Mouse (Mus musculus): Measurements from ENCODE around the gene Hipk4. TPM values are rescaled to one million over a fixed set of nuclear protein-coding genes. Genes with fewer than 3 reads are reported as not detected.

Hipk4 gene
- polyA plus RNA-seq (2012; rRNA removed): 0.44 and 0.66 TPM in 2 replicates

DNA sequence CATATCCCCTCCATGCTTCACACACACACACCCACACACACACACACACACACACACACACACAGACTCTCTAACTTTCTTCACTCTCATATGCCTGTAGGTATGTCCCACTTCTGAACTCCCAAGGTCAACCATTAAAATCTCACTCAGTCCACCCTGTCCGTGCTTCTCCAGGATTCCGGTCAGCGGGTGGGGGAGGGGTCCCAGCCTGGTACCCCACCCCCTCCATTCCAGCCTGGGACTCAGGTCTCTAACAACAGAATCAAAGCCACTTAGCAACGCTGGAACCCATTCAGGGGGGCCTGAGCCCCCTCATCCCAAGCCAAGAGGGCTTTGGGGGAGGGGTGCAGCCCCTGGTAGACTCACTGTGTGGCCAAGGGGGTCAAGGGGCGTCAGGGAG is at the start of gene Hipk4:
Gene Hipk4, plus strand, starts transcription at position 301 of the 400 bp plus-strand sequence.
- DNase-seq (ENCODE audit: extremely low spot score in 1 of 2, low spot score in 1 of 2): no peak

DNA sequence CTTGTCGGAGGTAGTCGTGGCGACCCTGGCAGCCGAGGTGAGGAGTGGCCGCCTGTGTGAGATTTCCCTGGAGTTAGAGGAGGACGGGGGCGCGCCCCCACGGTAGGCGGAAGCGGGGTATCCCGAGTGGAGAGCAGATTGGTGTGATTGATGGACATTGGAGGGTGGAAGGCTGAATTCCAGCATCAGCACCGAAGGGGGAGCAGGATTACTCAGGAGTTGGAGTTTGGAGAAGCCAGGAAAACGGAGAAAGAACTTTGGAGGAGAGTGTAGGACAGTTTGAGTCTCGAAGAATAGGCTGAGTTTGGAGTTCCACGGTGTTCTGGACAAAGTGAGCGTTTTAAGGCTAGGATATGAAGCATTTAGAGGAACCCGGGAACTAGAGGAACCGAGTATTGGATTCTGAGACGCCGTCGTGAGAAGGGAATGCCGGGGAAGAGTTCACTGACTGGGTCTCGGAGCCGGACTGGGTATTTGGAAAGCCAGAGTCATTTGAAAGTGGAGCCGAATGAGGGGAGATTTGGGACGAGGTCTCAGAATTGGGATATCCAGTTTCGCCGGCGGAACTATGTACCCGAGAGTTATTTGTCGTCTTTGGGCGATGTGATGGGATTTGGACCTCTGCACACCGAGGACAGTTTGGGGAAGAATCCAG is 49.1 kb upstream of the Hipk4 start:
- DNase-seq (ENCODE audit: extremely low spot score in 1 of 2, low spot score in 1 of 2): no peak

DNA sequence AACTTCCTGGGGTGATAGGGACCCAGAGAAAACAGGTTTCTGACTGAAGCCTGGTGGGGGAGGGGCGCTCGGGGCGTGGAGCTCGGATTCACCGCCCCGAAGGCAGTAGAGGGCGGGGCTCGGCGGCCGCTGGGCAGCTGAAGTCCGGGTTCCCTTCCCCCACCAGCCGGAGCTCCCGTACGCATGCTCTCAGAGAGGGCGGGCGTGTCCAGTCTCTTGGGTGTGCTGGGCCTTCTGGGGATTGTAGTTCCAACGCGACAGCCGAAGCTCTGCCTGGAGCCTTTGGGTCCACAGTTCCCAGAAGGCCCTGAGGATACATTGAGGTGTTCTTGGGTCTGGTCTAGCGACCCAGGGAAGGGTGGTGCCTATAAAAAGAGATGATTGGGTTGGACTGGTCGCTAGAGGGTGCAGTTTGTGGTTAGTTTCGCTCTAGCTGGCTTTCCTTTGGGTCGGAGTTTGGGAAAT is 48.5 kb upstream of the Hipk4 start:
- peak; percentile 96 to 99 for DNase-seq (ENCODE audit: extremely low spot score in 1 of 2, low spot score in 1 of 2)

DNA sequence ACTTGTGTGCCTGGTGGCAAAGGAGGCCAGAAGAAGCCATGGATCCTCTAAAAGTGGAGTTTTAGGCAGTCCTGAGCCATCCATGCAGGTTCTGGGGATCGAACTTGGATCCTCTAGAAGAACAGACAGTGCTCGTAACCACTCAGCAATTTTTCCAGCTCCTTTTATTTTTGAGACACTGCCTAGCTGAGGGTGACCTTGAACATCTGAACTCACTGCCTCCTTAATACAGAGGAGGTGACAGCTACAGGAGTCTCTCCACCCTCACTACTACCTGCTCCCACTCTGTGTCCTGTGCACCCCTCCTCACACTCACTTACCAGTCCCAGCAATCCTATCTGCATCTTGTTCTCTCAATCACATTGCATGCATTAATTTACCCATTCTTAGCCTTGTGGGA is 47.5 kb upstream of the Hipk4 start:
- no peak for DNase-seq (ENCODE audit: extremely low spot score in 1 of 2, low spot score in 1 of 2)

DNA sequence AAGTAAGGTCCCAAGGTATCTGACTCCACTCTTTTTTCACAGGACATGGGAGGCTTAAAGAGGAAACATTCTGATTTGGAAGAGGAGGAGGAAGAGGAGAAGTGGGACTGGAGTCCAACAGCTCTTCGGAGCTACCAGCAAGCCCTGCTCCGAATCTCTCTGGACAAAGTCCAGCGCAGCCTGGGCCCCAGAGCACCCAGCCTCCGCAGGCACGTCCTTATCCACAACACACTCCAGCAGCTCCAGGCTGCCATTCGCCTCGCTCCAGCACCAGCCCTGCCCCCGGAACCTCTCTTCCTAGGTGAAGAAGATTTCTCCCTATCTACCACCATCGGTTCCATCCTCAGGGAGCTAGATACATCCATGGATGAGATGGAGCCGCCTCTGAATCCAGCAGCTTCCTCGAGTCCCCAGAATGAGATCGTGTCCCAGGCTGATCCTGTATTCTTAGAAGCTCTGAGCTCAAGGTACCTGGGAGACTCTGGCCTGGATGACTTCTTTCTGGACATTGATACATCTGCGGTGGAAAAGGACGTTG is 46.9 kb upstream of the Hipk4 start:
- no peak for DNase-seq (ENCODE audit: extremely low spot score in 1 of 2, low spot score in 1 of 2)

DNA sequence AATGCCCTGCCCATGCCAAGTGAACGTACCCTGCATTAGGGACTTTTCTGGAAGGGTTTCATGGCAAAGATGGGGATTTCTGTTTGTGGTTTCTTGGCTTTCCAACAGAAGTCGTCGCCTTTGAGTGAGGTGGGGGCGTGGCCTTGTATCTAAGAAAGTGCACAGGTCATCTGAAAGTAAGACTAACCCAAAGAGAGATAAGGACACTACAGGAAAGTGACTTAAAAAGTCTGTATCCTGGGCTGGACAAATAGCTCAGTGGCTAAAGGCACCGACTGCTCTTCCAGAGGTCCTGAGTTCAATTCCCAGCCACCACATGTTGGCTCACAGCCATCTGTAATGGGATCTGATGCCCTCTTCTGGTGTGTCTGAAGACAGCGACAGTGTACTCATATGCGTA is 44.5 kb upstream of the Hipk4 start:
- no peak for DNase-seq (ENCODE audit: extremely low spot score in 1 of 2, low spot score in 1 of 2)

DNA sequence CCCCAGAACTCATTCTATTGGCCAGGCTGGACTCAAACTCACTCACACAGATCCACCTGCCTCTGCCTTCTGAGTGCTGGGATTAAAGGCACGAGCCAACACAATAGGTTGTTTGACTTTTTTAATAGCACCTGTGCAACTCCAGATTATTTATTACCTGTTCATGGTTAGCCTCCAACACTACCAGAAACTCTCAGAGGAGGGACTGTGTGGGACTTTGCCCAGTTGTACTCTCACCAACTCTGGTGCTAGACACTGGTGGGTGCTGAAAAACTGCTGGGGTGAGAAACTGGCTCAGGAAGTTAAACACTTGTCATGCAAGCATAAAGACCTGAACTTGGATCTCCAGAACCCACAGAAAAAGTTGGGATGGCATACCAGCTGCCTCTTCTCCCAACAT is 43.3 kb upstream of the Hipk4 start:
- DNase-seq (ENCODE audit: extremely low spot score in 1 of 2, low spot score in 1 of 2): no peak

DNA sequence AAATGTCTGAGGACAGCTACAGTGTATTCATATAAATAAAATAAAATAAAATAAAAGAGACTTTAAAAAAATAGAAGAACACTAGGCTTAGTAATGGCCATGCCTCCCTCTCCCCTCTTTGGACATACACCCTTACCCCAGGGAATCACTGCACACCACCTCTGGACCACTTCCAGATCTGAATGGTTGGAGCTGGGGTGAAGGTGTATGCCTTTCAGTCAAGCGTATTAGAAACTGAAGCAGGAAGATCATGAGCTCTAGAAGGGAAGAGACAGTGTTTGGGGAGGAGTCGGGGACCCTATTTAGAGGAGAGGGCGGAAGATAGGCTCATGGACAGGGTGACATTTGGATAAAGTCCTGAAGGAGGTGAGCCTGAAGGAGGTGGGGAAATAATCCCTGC is 42.6 kb upstream of the Hipk4 start:
- DNase-seq (ENCODE audit: extremely low spot score in 1 of 2, low spot score in 1 of 2): no peak

DNA sequence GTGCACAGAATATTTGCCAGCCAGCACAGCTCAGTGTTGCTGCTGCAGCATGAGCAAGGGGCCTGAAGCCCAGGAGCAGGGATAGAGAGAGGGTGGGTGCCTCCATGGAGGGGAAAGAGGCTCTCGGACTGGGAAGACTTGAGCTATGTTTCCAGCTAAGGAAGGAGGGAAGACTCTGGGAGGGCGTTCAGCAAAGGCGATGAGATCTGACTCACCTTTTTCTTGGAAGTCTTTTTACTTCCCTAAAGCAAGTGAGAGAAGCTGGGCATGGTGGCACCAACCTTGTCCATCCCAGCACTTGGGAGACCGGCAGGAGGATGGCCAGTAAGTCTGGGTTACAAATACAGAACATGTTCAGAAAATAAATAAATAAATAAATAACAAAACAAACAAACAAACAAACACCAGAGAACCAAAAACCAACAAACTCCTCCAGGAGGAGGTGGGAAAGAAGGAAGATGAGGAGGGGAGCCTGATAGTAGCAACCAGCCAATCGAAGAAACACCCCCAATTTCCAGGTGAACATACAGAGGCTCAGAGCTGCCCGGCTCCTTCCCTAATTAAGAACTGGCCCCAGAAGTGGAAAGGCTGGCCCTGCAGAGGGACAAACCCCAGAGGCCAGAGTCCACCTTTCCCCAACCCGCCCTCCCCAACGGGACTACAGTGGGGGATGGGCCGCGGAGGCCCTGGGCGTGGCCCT is 42.0 kb upstream of the Hipk4 start:
- no peak for DNase-seq (ENCODE audit: extremely low spot score in 1 of 2, low spot score in 1 of 2)

DNA sequence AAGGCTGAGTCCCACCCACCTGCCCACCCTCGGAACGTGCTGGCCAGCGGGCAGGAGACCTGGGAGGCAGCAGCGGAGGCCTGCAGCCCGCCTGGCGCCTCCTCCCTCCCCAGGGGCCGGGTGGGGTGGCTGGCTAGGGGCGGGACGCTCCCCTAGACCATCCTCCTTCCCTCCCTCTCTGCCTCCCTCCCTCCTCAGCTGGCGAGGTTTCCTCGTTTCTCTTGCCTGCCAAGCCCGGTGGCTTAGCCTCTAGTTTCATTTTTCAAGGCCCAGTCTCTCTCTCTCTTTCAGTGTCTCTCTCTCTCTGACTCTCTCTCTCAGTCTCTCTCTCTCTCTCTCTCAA is 41.5 kb upstream of the Hipk4 start:
- DNase-seq (ENCODE audit: extremely low spot score in 1 of 2, low spot score in 1 of 2): peak; percentile 47 to 72

DNA sequence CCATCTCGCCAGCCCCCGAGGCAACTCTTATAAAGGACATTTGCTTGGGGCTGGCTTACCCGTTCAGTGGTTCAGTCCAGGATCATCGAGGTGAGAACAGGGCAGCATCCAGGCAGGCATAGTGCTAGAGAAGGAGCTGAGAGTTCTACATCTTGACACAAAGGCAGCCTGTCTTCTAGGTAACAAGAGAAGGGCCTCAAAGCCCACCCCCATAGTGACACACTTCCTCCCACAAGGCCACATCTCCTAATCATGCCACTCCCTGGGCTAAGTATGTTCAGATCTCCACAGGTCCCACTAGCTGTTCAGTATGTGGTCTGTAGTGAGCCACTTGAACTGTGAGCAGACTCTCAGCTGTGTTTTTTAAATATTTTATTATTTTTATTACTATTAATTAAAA is 39.2 kb upstream of the Hipk4 start:
- no peak for DNase-seq (ENCODE audit: extremely low spot score in 1 of 2, low spot score in 1 of 2)

DNA sequence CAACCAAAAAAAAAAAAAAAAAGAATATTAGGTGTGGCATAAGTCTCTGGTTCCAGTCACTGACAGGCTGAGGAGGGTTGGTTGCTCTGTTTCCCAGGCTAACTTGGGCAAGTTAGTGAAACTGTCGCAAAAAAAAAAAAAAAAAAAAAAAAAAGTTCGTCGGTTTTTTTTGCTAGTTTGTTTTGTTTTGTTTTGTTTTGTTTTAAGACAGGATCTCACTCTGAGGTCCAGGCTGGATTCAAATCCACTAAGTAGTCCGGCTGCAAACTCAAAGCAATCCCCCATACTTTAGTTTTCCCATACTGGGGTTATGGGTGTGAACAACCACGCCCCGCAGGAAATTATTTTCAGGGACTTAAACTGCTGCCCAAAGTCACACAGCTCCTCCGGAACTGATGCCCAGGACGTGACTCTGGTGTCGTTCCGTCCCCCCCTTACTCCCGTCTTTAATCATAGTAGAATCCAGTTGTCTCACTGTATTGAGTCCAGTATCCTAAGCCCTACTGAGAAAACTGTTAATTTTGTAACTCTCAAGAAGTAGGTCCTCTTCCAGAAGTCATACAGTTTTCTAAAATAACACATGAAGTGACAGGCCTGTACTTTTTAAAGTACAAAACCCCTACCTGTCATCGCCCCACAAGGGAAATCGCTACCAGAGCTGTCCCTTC is 36.8 kb upstream of the Hipk4 start:
- no peak for DNase-seq (ENCODE audit: extremely low spot score in 1 of 2, low spot score in 1 of 2)

DNA sequence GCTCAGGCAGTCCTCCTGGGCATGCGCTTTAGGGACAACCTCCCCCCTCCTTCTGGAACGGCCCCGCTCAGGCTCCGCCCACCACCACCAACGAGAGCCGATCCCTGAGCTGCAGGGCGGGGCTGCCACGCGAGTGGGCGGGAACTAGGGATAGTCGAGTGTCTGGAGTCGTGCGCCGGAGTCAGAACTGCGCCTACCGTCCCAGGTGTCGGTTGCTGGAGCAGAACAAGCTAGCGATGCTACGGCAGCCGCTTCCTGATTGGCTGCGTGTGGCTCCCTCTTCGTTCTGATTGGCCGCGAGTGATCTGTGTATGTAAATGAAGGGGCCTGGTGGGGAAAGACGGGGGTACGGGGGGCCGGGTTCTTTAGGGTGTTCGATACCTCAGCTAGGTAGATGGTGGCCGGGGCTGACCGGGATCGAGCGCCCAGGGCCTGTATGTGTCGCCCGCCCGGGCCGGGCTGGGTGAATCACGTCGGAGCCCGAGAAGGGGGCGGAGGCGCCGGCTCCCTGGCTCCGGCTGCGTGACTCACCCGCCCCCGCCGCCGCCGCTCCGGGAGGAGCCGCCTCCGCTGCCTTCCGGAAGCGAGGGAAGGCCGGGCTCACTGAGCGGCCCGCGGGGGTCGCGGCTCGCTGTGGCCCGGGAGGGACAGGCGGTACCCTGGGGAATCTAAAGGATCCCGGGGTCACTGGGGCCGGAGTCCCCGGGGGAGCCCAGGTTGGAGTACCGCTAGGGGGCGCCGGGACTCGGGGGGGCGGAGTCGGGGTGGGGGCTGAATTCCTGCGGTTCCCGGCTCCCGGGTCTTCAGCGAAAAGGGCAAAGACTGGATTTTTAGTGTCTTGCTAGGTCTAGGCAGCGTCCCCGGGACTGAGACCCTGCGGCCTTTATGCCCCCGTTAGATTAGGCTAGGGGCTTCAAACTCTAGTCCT is 36.0 kb upstream of the Hipk4 start, which contains the start of gene Sertad1:
Gene Sertad1, plus strand, starts transcription at position 141 of the 928 bp plus-strand sequence.
- peak; percentile 99 to 100 for DNase-seq (ENCODE audit: extremely low spot score in 1 of 2, low spot score in 1 of 2)

DNA sequence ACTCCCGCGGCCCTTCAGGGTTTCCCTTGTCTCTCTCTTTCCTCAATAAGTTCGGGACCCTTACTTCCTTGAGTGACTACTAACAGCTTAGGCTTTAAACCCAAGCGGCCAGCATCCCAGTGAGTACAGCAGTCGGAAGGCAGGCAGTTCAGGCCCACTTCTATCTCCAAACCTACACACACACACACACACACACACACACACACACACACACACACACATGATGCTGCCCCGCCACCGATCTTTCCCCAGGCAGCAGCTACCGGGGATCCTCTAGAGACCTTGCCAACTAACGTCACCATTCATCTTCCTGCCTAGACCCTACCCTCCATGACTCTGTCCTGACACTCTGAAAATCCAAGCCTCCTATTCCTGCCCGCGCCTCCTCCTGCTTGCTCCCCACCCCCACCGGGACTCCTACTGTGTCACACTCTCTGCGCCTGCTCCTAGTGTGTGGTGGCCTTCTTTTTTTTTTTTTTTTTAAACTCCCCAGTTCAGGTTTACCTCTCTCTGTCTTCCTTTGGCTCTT is 35.3 kb upstream of the Hipk4 start:
- peak in 1 of 2 experiments; percentile 78 for DNase-seq (ENCODE audit: extremely low spot score in 1 of 2, low spot score in 1 of 2)

DNA sequence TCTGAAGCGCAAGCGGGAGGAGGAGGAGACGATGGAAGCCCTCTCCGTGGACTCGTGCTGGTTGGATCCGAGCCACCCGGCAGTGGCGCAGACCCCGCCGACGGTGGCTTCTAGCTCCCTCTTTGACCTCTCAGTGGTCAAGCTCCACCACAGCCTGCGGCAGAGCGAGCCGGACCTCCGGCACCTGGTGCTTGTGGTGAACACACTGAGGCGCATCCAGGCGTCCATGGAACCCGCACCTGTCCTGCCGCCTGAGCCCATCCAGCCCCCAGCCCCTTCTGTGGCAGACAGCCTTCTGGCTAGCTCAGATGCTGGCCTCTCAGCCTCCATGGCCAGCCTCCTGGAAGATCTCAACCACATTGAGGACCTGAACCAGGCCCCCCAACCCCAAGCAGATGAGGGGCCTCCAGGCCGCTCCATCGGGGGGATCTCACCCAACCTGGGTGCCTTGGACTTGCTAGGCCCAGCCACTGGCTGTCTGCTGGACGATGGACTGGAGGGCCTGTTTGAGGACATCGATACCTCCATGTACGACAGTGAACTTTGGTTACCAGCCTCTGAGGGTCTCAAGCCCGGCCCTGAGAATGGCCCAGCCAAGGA is 33.7 kb upstream of the Hipk4 start:
- DNase-seq (ENCODE audit: extremely low spot score in 1 of 2, low spot score in 1 of 2): no peak

DNA sequence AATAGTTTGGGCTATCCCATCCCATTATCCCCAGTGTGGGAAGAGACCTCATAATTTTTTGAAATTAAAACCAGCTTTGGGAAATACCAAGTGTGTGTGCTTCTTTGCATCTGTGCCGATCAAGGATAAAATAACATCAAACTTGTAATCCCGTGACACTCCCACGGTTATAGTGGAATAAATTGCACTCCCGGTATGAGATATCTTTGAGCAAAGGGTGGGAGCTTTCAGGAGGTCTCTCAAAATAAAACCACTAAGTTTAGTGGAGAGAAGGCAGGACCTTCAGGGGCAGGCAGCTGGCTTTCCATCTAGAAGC is 32.9 kb upstream of the Hipk4 start:
- DNase-seq (ENCODE audit: extremely low spot score in 1 of 2, low spot score in 1 of 2): peak in 1 of 2 experiments; percentile 62

DNA sequence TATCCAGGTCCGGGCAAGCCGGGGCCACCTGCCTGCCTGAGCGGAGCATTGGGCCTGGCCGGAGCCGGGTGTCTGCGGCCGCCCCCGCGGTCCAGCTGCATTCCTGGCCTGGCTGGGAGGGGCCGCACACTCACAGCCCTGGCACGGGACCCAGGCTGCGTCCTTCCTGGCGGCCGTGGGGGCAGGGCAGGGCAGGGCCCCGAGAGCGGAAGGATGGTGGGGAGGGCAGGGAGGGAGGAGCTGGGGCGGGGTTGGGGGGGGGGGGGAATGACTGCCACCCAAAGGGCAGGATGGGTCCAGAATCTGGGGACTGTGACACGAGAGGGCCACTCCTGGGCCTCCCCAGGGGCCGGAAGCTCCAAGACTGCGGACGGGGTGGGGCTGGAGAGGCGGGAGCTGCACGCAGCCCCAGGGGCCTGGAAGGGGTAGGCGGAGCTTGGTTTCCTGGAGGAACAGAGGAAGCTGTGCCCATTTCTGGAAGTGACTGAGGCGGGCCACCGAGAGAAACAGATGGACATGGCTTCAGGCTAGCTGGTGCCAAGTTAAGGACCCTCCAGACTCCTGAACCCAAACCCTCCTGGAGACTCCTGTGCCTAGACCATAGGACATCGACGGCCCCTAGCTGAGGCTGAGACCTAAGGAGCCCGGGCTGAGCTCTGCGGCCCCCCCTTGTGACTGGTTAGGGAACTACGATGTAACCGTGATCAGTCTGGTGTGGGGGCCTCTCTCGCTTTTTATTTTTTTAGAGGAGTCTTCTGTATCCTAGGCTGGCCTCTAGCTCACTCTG is 32.3 kb upstream of the Hipk4 start:
- peak; percentile 75 to 89 for DNase-seq (ENCODE audit: extremely low spot score in 1 of 2, low spot score in 1 of 2)

DNA sequence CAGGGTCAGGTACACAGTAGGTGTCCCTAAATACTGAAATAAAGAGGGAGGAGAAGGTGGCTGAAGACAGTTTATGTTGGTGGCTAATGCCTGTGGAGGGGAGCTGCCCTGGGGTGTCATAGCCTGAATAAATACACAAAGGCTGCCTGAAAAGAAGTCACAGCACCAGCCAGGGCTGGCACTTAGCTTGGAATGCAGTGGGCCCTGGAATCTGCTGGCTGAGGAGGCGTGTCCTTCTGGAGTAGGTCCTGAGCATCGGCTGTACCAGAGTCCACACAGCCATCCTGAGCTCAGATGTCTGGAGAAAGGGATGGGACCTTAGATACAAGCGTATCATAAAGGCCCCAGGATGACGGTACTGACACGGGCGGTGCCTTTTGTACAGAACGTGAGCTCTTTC is 31.2 kb upstream of the Hipk4 start:
- no peak for DNase-seq (ENCODE audit: extremely low spot score in 1 of 2, low spot score in 1 of 2)

DNA sequence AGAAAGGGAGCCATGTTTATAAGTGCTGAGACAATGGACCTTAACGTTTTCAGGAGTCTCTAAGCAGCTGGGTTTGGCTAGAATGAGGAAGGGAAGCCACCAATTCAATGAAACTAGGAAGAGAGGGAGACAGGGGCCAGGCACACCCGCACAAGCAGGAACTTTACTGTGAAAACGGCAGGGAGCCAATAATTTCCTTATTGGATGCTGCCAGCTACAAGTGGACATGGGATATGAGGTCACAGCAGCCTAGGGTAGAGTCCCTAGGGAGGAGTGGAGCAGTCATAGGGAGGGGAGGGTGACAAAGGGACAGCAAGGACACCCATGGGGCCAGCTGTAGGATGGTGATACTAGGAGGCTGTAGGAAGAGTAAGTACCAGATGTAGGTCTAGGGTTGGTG is 30.0 kb upstream of the Hipk4 start:
- DNase-seq (ENCODE audit: extremely low spot score in 1 of 2, low spot score in 1 of 2): no peak
